Mouse (Mus musculus): ENCODE results near the gene Actb. TPM values are rescaled to one million over a fixed set of nuclear protein-coding genes. Genes with fewer than 3 reads are reported as not detected.

The Actb gene
- polyA plus RNA-seq, 1 experiment from 2014 or later: 16,656 TPM

DNA sequence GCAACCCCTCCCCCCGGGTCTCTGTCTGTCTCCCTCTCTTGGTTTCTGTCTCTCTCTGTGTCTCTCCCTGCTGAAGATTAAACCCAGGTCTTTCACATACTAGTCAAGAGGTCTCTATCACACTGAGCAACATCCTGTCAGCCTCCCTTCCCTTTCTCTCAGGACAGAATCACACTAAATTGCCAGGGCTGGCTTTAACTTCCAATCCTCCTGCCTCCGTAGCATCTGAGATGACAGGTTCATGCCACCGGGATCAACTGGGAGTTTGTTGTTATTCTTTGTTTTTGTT is 20.3 kb upstream of the Actb start:
- no peak overlapping the region for H3K27ac ChIP-seq (ENCODE audit: low read depth, low read length)
- no peaks in the 10 kb centered on the region; the same call in 1 of the 2 replicates for H3K27me3 ChIP-seq (ENCODE audit: control insufficient read depth, insufficient read depth, low read length)
- DNase-seq (ENCODE audit: low spot score) (no peak), ATAC-seq (ENCODE audit: low FRiP score) (no peak)
- no peak overlapping the region for H3K9ac ChIP-seq (ENCODE audit: low read depth, low read length)
- WGBS: 48% methylated on average over 3 of the region's 3 CpGs
- H3K4me3 ChIP-seq (ENCODE audit: low read depth, low read length): no peak overlapping the region
- H3K4me2 ChIP-seq (replicated peaks; ENCODE audit: low read depth, low read length): no peak overlapping the region
- no peaks in the 10 kb centered on the region for H3K36me3 ChIP-seq (ENCODE audit: control insufficient read depth, insufficient read depth, low read length)
- H3K4me1 ChIP-seq (replicated peaks; ENCODE audit: control insufficient read depth, insufficient read depth, low read length): peaks cover 2% of the 10 kb centered on the region; the same call in 1 of the 2 replicates
- no peaks in the 10 kb centered on the region for H3K9me3 ChIP-seq (ENCODE audit: control insufficient read depth, low read length)

DNA sequence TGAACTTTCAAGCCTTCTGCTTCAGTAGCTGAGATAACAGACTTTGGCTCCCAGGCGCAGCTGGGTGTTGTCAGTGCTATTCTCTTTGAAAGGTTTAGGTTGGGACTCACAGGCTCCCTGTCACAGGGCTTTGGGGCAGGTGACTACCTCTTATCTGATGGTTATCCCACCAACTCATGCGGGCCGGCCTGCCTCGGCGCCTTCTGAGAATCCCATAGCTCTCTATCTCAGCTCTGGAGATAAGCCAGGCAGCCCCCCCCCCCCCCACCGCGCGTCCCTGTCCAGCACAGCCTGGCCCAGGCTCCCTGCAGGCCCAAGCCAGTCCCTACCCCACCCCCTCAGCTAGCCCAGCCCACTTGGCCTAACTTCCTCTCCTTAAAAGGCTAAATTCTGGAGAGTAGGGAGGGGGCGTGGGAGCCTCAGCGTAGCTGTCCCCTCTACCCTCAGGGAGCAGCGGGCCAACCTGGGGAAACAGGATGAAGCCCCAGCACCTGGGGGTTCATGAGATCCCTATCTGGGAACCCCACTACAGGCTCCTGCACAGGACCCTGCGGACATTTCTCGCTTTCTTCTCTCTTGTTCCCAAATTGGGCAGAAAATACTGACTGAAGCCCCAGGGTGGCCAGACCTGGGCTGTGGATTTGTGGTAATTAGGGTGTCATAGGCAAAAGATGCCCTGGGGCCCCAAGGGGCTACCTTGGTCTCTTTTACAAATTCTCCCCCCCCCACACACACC is 19.8 kb upstream of the Actb start:
- H3K27ac ChIP-seq (ENCODE audit: low read depth, low read length): no peak overlapping the region
- WGBS: 10% methylated on average over 13 of the region's 13 CpGs
- no peak for DNase-seq (ENCODE audit: low spot score)

DNA sequence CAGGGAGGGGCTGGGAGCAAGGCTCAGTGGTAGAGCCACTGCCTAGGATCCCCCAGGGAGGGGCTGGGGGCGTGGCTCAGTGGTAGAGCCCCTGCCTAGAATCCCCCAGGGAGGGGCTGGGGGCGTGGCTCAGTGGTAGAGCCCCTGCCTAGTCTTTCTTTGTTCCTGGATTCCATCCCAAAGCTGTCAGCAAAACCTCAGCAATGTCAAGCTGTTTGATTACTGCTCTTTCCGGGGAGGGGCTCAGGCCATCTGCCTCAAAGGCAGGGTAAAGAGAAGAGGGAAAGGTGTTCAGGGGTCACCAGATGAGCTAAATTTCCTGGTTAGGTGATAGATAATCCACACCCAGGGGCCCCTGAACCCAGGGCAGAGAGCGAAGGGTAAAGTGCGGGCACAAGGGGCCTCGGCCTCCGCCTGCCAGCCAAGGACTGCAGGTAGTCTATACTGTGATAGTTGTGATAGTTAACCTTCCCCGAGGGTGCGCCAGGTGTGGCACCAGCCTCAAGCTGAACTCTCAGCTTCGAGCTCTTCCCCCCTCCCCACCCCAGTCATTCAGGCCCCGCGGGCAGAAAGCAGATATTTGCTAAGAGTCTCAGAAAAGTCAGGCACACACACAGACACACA is 17.9 kb upstream of the Actb start:
- H3K4me2 ChIP-seq (replicated peaks; ENCODE audit: low read depth, low read length): no peak overlapping the region
- H3K4me3 ChIP-seq (ENCODE audit: low read depth, low read length): no peak overlapping the region
- H3K9me3 ChIP-seq (ENCODE audit: control insufficient read depth, low read length): no peaks in the 10 kb centered on the region
- H3K36me3 ChIP-seq (ENCODE audit: control insufficient read depth, insufficient read depth, low read length): no peaks in the 10 kb centered on the region
- H3K27ac ChIP-seq (ENCODE audit: low read depth, low read length): no peak overlapping the region
- peaks cover 2% of the 10 kb centered on the region; the same call in 1 of the 2 replicates for H3K4me1 ChIP-seq (replicated peaks; ENCODE audit: control insufficient read depth, insufficient read depth, low read length)
- no peak for DNase-seq (ENCODE audit: low spot score)
- H3K27me3 ChIP-seq (ENCODE audit: control insufficient read depth, insufficient read depth, low read length): no peaks in the 10 kb centered on the region; the same call in 1 of the 2 replicates
- H3K9ac ChIP-seq (ENCODE audit: low read depth, low read length): no peak overlapping the region
- ATAC-seq (ENCODE audit: low FRiP score): no peak
- 82% methylated on average over 12 of the region's 12 CpGs for WGBS

More for the DNA sequence above, 19.8 kb upstream of the Actb start:
- Histone ChIP-seq H3K4me2 (replicated peaks; ENCODE audit: low read depth, low read length) (no peak overlapping the region), H3K9me3 (ENCODE audit: control insufficient read depth, low read length) (no peaks in the 10 kb centered on the region), H3K36me3 (ENCODE audit: control insufficient read depth, insufficient read depth, low read length) (no peaks in the 10 kb centered on the region), H3K4me3 (ENCODE audit: low read depth, low read length) (no peak overlapping the region), H3K4me1 (replicated peaks; ENCODE audit: control insufficient read depth, insufficient read depth, low read length) (peaks cover 2% of the 10 kb centered on the region; the same call in 1 of the 2 replicates), H3K9ac (ENCODE audit: low read depth, low read length) (no peak overlapping the region), H3K27me3 (ENCODE audit: control insufficient read depth, insufficient read depth, low read length) (no peaks in the 10 kb centered on the region; the same call in 1 of the 2 replicates)
- ATAC-seq (ENCODE audit: low FRiP score): no peak

DNA sequence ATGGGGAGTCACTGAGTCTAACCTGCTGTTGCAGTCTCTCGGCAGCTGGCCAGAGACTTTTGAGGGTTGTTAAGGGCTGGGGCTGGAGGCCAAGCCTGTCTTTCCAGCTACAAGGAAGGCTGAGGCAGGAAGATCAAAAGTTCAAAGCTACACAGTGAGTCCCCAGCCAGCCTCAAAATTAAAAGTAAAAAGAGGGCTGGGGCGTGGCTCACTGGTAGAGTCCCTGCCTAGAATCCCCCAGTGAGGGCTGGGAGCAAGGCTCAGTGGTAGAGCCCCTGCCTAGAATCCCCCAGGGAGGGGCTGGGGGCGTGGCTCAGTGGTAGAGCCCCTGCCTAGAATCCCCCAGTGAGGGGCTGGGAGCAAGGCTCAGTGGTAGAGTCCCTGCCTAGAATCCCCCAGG is 17.2 kb upstream of the Actb start:
- peaks cover 2% of the 10 kb centered on the region; the same call in 1 of the 2 replicates for H3K4me1 ChIP-seq (replicated peaks; ENCODE audit: control insufficient read depth, insufficient read depth, low read length)
- ATAC-seq (ENCODE audit: low FRiP score): no peak
- no peak overlapping the region for H3K9ac ChIP-seq (ENCODE audit: low read depth, low read length)
- no peaks in the 10 kb centered on the region for H3K27me3 ChIP-seq (ENCODE audit: control insufficient read depth, insufficient read depth, low read length)
- no peak overlapping the region for H3K27ac ChIP-seq (ENCODE audit: low read depth, low read length)
- no peak overlapping the region for H3K4me2 ChIP-seq (replicated peaks; ENCODE audit: low read depth, low read length)
- H3K36me3 ChIP-seq (ENCODE audit: control insufficient read depth, insufficient read depth, low read length): no peaks in the 10 kb centered on the region
- 85% methylated on average over 3 of the region's 3 CpGs for WGBS
- DNase-seq (ENCODE audit: low spot score): no peak
- no peak overlapping the region for H3K4me3 ChIP-seq (ENCODE audit: low read depth, low read length)
- H3K9me3 ChIP-seq (ENCODE audit: control insufficient read depth, low read length): no peaks in the 10 kb centered on the region

GRCm38 (mm10) chr5:142922251-142922650 is 15.7 kb upstream of the Actb start:
- no peak for DNase-seq (ENCODE audit: low spot score)
- Histone ChIP-seq H3K4me3 (ENCODE audit: low read depth, low read length) (no peak overlapping the region), H3K9ac (ENCODE audit: low read depth, low read length) (no peak overlapping the region), H3K27me3 (ENCODE audit: control insufficient read depth, insufficient read depth, low read length) (no peaks in the 10 kb centered on the region), H3K4me1 (replicated peaks; ENCODE audit: control insufficient read depth, insufficient read depth, low read length) (0 out of 2 replicates have a peak, but pooled peaks cover 2% of the 10 kb centered on the region), H3K27ac (ENCODE audit: low read depth, low read length) (no peak overlapping the region), H3K9me3 (ENCODE audit: control insufficient read depth, low read length) (no peaks in the 10 kb centered on the region), H3K36me3 (ENCODE audit: control insufficient read depth, insufficient read depth, low read length) (no peaks in the 10 kb centered on the region), H3K4me2 (replicated peaks; ENCODE audit: low read depth, low read length) (no peak overlapping the region)
- no peak for ATAC-seq (ENCODE audit: low FRiP score)
- WGBS: 86% methylated on average over 5 of the region's 5 CpGs

- Histone ChIP-seq H3K27ac (ENCODE audit: low read depth, low read length) (no peak overlapping the region), H3K27me3 (ENCODE audit: control insufficient read depth, insufficient read depth, low read length) (no peaks in the 10 kb centered on the region), H3K36me3 (ENCODE audit: control insufficient read depth, insufficient read depth, low read length) (no peaks in the 10 kb centered on the region), H3K4me3 (ENCODE audit: low read depth, low read length) (no peak overlapping the region), H3K4me1 (replicated peaks; ENCODE audit: control insufficient read depth, insufficient read depth, low read length) (0 out of 2 replicates have a peak, but pooled peaks cover 2% of the 10 kb centered on the region), H3K9me3 (ENCODE audit: control insufficient read depth, low read length) (no peaks in the 10 kb centered on the region), H3K9ac (ENCODE audit: low read depth, low read length) (no peak overlapping the region), H3K4me2 (replicated peaks; ENCODE audit: low read depth, low read length) (no peak overlapping the region)
- DNase-seq (ENCODE audit: low spot score) (no peak), ATAC-seq (ENCODE audit: low FRiP score) (no peak)
- WGBS: 82% methylated on average over 6 of the region's 6 CpGs
Observed at GRCm38 (mm10) chr5:142921074-142921459, 14.5 kb upstream of the Actb start.

- no peaks in the 10 kb centered on the region for H3K4me1 ChIP-seq (replicated peaks; ENCODE audit: control insufficient read depth, insufficient read depth, low read length)
- 70% methylated on average over 8 of the region's 8 CpGs for WGBS
- no peak overlapping the region for H3K27ac ChIP-seq (ENCODE audit: low read depth, low read length)
- H3K4me2 ChIP-seq (replicated peaks; ENCODE audit: low read depth, low read length): no peak overlapping the region
- ATAC-seq (ENCODE audit: low FRiP score) (no peak), DNase-seq (ENCODE audit: low spot score) (no peak)
- no peak overlapping the region for H3K4me3 ChIP-seq (ENCODE audit: low read depth, low read length)
- no peaks in the 10 kb centered on the region for H3K27me3 ChIP-seq (ENCODE audit: control insufficient read depth, insufficient read depth, low read length)
- no peaks in the 10 kb centered on the region for H3K36me3 ChIP-seq (ENCODE audit: control insufficient read depth, insufficient read depth, low read length)
- no peak overlapping the region for H3K9ac ChIP-seq (ENCODE audit: low read depth, low read length)
- H3K9me3 ChIP-seq (ENCODE audit: control insufficient read depth, low read length): no peaks in the 10 kb centered on the region
Observed at GRCm38 (mm10) chr5:142920311-142921073, 13.9 kb upstream of the Actb start.

GRCm38 (mm10) chr5:142917402-142917801 is 10.8 kb upstream of the Actb start:
- ATAC-seq (ENCODE audit: low FRiP score) (no peak), DNase-seq (ENCODE audit: low spot score) (no peak)
- Histone ChIP-seq H3K4me3 (ENCODE audit: low read depth, low read length) (no peak overlapping the region), H3K4me2 (replicated peaks; ENCODE audit: low read depth, low read length) (no peak overlapping the region), H3K27ac (ENCODE audit: low read depth, low read length) (no peak overlapping the region), H3K9me3 (ENCODE audit: control insufficient read depth, low read length) (no peaks in the 10 kb centered on the region), H3K4me1 (replicated peaks; ENCODE audit: control insufficient read depth, insufficient read depth, low read length) (no peaks in the 10 kb centered on the region), H3K9ac (ENCODE audit: low read depth, low read length) (no peak overlapping the region), H3K27me3 (ENCODE audit: control insufficient read depth, insufficient read depth, low read length) (no peaks in the 10 kb centered on the region), H3K36me3 (ENCODE audit: control insufficient read depth, insufficient read depth, low read length) (no peaks in the 10 kb centered on the region)
- WGBS: 91% methylated on average over 8 of the region's 8 CpGs
